Mouse (Mus musculus): ENCODE results near the gene Hist1h2bm.

GRCm38 (mm10) chr13:21722993-21723836 is 1.4 kb downstream of the Hist1h2bm start:
- TF ChIP-seq POLR2A (IDR thresholded peaks at IDR 0.05; ENCODE audit: control insufficient read depth in 1 of 2, insufficient read depth in 1 of 2, low read depth in 1 of 2, low read length in 2 of 2, poor library complexity in 1 of 2) (no peak), ZC3H11A (IDR thresholded peaks at IDR 0.05; ENCODE audit: low read depth, low read length) (no peak), EP300 (IDR thresholded peaks at IDR 0.05; ENCODE audit: low read depth in 1 of 2, low read length in 2 of 2) (no peak)

Measured in MEL (cell line).